Mouse (Mus musculus): Measurements from ENCODE around the gene Klhl23.

GRCm38 (mm10) chr2:69790285-69790684, 31.5 kb upstream of the Klhl23 start:
- TF ChIP-seq GATA1 (IDR thresholded peaks at IDR 0.05; ENCODE audit: borderline replicate concordance, low read length) (no peak), POLR2AphosphoS5 (IDR thresholded peaks at IDR 0.05; ENCODE audit: insufficient replicate concordance, low read depth, low read length) (no peak)

Measured in G1E (cell line).